Mouse (Mus musculus): ENCODE results near the gene Gm6525.

DNA sequence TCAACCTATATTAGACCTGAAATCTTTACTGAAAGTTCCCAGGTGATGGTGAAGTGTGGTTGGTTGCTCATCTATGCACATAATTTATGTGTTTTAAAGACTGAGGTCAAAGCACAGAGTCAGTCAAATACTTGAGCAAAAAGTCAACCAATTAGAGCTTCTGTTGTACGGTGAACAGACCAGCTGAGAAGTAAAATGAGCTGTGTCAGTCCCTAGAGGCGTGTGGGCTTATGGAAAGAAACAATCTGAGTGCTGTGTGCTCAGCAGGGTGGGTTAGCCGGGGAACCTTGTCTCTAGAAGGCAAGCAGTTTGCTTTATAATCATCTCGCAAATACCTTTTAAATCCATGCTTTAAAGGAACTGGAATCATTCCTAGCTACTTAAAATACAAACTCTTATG is 16.9 kb upstream of the Gm6525 start:
- TF ChIP-seq RCOR1 (conservative IDR thresholded peaks at IDR 0.05; ENCODE audit: low read depth, low read length) (no peak), MAX (IDR thresholded peaks at IDR 0.05; ENCODE audit: low read length) (no peak), CTCF (conservative IDR thresholded peaks at IDR 0.05 in 1 of 2, IDR thresholded peaks at IDR 0.05 in 1 of 2; ENCODE audit: low read depth in 2 of 2, low read length in 2 of 2) (no peak), POLR2AphosphoS2 (IDR thresholded peaks at IDR 0.05; ENCODE audit: low read depth, low read length) (no peak), ETS1 (conservative IDR thresholded peaks at IDR 0.05; ENCODE audit: low read depth, low read length) (peak; percentile 87), ZMIZ1 (IDR thresholded peaks at IDR 0.05; ENCODE audit: low read depth, low read length) (0 out of 2 replicates have a peak, but pooled peaks have one; percentile 46), EP300 (IDR thresholded peaks at IDR 0.05; ENCODE audit: low read length) (peak; percentile 65), POLR2A (IDR thresholded peaks at IDR 0.05; ENCODE audit: low read depth, low read length) (no peak), MAZ (IDR thresholded peaks at IDR 0.05; ENCODE audit: low read depth, low read length) (0 out of 2 replicates have a peak, but pooled peaks have one; percentile 13), CHD1 (IDR thresholded peaks at IDR 0.05; ENCODE audit: low read depth, low read length) (no peak), JUN (IDR thresholded peaks at IDR 0.05; ENCODE audit: insufficient read depth, low read depth, low read length) (no peak)
